Mouse (Mus musculus): Measurements from ENCODE around the gene Fam20c. TPM values are rescaled to one million over a fixed set of nuclear protein-coding genes. Genes with fewer than 3 reads are reported as not detected.

The Fam20c gene
- polyA plus RNA-seq (2011; ENCODE audit: insufficient read length, low read depth, missing spikeins) = 10.8 and 13.4 TPM in 2 replicates

GRCm38 (mm10) chr5:138754303-138755120 lies at the start of gene Fam20c:
Gene Fam20c (plus strand): TSS chr5:138754514.
- H3K4me3 ChIP-seq (ENCODE audit: insufficient read depth, low read length) = peak within 1 kb of the TSS; percentile 77
- H3K27ac ChIP-seq (ENCODE audit: insufficient read depth, low read length) = peak within 1 kb of the TSS; percentile 94
- H3K4me1 ChIP-seq (ENCODE audit: control insufficient read depth, insufficient read depth, low read length) = peaks cover 8% of the 10 kb centered on the region
- TF ChIP-seq CTCF (IDR thresholded peaks at IDR 0.05; ENCODE audit: borderline replicate concordance, insufficient read depth, low read length) = no peak
- TF ChIP-seq POLR2A (IDR thresholded peaks at IDR 0.05; ENCODE audit: low read depth, low read length) = peak; percentile 78

DNA sequence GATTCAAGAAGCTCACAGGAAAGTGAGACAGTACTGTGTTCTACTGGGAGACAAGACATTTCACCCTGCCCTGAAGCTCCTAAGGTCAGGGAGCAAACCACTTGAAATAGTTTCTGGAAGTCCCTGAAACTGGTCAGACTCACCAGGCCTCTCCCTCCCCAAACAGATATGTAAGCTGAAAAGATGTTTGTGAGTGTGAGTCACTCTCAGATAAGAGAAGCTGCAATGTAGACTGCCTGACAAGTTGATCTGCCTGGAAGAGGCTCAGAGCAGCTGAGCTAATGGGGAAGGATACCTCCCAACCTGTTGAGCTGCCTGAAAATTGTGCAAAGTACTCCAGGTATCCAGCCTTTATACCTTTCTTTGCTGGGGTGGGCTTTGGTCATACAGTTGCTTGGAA lies 46.9 kb upstream of the Fam20c start:
- Histone ChIP-seq H3K4me1 (ENCODE audit: control insufficient read depth, insufficient read depth, low read length) (peaks cover 2% of the 10 kb centered on the region; the same call in 1 of the 2 replicates), H3K27ac (ENCODE audit: insufficient read depth, low read length) (no peak overlapping the region), H3K4me3 (ENCODE audit: insufficient read depth, low read length) (no peak overlapping the region)
- TF ChIP-seq POLR2A (IDR thresholded peaks at IDR 0.05; ENCODE audit: low read depth, low read length) = no peak
- no peak for TF ChIP-seq CTCF (IDR thresholded peaks at IDR 0.05; ENCODE audit: borderline replicate concordance, insufficient read depth, low read length)

- Histone ChIP-seq H3K4me3 (ENCODE audit: insufficient read depth, low read length) (no peak overlapping the region), H3K27ac (ENCODE audit: insufficient read depth, low read length) (no peak overlapping the region), H3K4me1 (ENCODE audit: control insufficient read depth, insufficient read depth, low read length) (peaks cover 2% of the 10 kb centered on the region; the same call in 1 of the 2 replicates)
- TF ChIP-seq POLR2A (IDR thresholded peaks at IDR 0.05; ENCODE audit: low read depth, low read length) (no peak), CTCF (IDR thresholded peaks at IDR 0.05; ENCODE audit: borderline replicate concordance, insufficient read depth, low read length) (no peak)
Measured at GRCm38 (mm10) chr5:138708591-138708990, 45.7 kb upstream of the Fam20c start.

- TF ChIP-seq POLR2A (IDR thresholded peaks at IDR 0.05; ENCODE audit: low read depth, low read length) (no peak), CTCF (IDR thresholded peaks at IDR 0.05; ENCODE audit: borderline replicate concordance, insufficient read depth, low read length) (no peak)
- Histone ChIP-seq H3K4me1 (ENCODE audit: control insufficient read depth, insufficient read depth, low read length) (peaks cover 4% of the 10 kb centered on the region; the same call in 1 of the 2 replicates), H3K27ac (ENCODE audit: insufficient read depth, low read length) (no peak overlapping the region), H3K4me3 (ENCODE audit: insufficient read depth, low read length) (no peak overlapping the region)
Measured at GRCm38 (mm10) chr5:138715561-138716095, 38.7 kb upstream of the Fam20c start.

- Histone ChIP-seq H3K27ac (ENCODE audit: insufficient read depth, low read length) (no peak overlapping the region), H3K4me3 (ENCODE audit: insufficient read depth, low read length) (no peak overlapping the region), H3K4me1 (ENCODE audit: control insufficient read depth, insufficient read depth, low read length) (peaks cover 15% of the 10 kb centered on the region)
- no peak for TF ChIP-seq POLR2A (IDR thresholded peaks at IDR 0.05; ENCODE audit: low read depth, low read length)
- no peak for TF ChIP-seq CTCF (IDR thresholded peaks at IDR 0.05; ENCODE audit: borderline replicate concordance, insufficient read depth, low read length)
Measured at GRCm38 (mm10) chr5:138720329-138721190, 33.8 kb upstream of the Fam20c start.

DNA sequence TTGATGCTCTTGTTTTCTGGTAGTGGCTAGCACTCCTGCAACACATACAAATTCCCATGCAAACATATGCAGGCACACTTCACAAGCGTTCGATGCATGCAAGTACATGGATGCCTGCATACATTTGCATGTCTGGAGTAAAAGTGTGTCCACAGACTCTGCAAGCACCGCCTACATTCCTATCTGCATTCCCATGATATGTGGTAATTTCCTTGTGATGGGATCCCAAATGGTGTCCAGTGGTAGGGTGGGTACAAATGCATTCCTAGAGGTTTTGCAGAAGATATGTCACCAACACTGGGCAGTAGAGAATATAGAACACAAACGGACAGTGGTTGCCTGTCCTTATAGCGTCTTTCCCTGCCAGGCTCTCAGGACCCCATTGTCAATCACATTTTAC lies 29.9 kb upstream of the Fam20c start:
- no peak for TF ChIP-seq POLR2A (IDR thresholded peaks at IDR 0.05; ENCODE audit: low read depth, low read length)
- TF ChIP-seq CTCF (IDR thresholded peaks at IDR 0.05; ENCODE audit: borderline replicate concordance, insufficient read depth, low read length) = no peak
- Histone ChIP-seq H3K27ac (ENCODE audit: insufficient read depth, low read length) (no peak overlapping the region), H3K4me1 (ENCODE audit: control insufficient read depth, insufficient read depth, low read length) (peaks cover 18% of the 10 kb centered on the region), H3K4me3 (ENCODE audit: insufficient read depth, low read length) (no peak overlapping the region)

DNA sequence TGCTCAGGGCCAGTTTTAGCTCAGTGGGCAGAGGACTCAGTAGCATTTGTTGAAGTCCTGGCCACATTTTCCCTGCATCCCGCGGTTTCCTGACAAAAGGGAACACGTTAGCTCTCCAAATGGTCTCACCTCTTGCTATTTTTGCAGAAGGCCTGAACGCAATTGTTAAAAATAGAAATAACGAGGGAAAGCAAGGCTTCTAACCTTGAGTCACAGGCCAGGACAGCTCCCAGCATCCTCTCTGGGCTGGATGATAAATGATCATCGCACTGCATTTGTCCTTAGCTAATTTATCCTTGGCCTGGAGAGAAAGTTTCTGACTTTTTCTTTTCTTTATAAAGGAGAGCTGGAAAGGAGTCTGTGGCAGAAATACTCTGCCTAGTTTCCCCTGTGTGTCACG lies 29.2 kb upstream of the Fam20c start:
- TF ChIP-seq POLR2A (IDR thresholded peaks at IDR 0.05; ENCODE audit: low read depth, low read length) (no peak), CTCF (IDR thresholded peaks at IDR 0.05; ENCODE audit: borderline replicate concordance, insufficient read depth, low read length) (no peak)
- Histone ChIP-seq H3K4me3 (ENCODE audit: insufficient read depth, low read length) (no peak overlapping the region), H3K27ac (ENCODE audit: insufficient read depth, low read length) (peak overlapping the region; percentile 7; the same call in 1 of the 2 replicates), H3K4me1 (ENCODE audit: control insufficient read depth, insufficient read depth, low read length) (peaks cover 18% of the 10 kb centered on the region)

DNA sequence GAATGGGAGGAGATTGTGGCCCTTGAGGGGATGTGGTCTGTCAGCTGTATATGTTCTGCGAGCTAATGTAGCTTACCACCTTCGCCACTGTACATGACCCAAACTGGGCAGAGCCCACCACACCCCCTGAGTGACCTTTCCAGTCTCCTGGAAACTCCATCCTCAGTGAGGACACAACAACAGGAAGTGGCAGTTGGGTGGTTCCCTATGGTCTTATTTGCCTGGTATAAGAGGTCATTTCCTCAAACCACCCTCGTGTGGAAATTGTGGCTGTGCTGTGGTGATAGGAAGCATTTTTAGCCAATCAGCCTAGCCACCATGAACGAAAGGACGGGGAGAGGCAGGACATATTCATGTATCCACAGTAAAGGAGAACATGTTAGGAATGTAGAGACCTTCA lies 23.5 kb upstream of the Fam20c start:
- no peak overlapping the region for H3K4me3 ChIP-seq (ENCODE audit: insufficient read depth, low read length)
- H3K27ac ChIP-seq (ENCODE audit: insufficient read depth, low read length) = no peak overlapping the region
- peaks cover 5% of the 10 kb centered on the region for H3K4me1 ChIP-seq (ENCODE audit: control insufficient read depth, insufficient read depth, low read length)
- TF ChIP-seq POLR2A (IDR thresholded peaks at IDR 0.05; ENCODE audit: low read depth, low read length) = no peak

DNA sequence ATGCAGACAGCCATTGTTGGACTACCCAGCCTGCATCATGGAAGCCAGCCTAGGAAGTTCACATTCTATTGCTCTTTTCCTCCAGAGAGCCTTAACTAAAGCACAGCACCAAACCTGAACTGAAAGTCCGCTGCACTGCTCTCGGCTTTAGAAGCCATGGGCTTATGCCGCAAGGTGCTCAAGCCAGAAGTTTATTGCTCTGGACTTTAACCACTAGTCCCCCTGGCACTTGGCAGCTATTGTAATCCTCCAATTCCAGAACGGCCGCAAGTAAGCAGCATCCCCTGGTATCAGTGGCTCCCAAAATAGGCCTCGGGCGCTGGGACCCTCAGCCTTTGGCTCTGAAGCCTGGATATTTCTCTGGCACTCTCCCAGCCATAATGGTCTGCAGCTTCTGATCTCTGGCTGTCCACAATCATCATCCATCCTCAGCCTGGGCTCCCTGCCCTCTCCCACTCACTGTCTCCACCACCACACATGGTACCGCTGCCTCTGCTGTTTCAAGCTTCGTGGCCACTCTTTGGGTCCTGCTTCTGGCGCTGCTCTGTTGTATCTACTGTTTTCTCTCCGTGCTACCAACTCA lies 20.9 kb upstream of the Fam20c start:
- Histone ChIP-seq H3K4me1 (ENCODE audit: control insufficient read depth, insufficient read depth, low read length) (no peaks in the 10 kb centered on the region; the same call in 1 of the 2 replicates), H3K27ac (ENCODE audit: insufficient read depth, low read length) (no peak overlapping the region), H3K4me3 (ENCODE audit: insufficient read depth, low read length) (no peak overlapping the region)
- TF ChIP-seq POLR2A (IDR thresholded peaks at IDR 0.05; ENCODE audit: low read depth, low read length) (no peak), CTCF (IDR thresholded peaks at IDR 0.05; ENCODE audit: borderline replicate concordance, insufficient read depth, low read length) (no peak)
